Mouse (Mus musculus) 416B (cell line): Measurements from ENCODE around the gene Ell2.
"Not testable (repeated sequence)": the region's sequence is repeated elsewhere in the genome, so short reads cannot be mapped to it uniquely, and the experiment has no call there.

Experiments used
- DNase-seq: peaks from one replicate; pipeline ENCODE4 v3.0.0; 2011; ENCODE audit warnings: low read depth

Gene Ell2

DNA sequence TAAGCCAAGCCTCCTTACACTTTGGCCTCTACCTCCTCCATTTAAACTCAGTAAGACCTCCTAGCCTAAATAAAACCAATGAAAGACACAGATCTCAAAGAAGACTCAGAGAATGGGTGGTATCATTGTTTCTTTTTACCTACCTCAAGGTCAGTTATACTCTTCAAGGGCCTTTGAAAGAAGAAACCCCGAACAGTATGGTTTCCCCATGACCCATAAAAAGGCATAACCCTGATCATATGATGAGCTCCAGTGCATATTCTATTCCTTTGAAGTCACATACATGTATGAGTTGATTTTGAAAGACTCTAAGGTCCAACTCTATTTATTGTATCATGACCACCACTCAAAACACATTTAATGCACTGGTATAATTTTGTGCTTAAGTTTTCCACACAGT, at the start of gene Ell2:
Ell2 (plus strand) TSS at position 301 of the 400 bp plus-strand sequence.
- DNase-seq: no peak

DNA sequence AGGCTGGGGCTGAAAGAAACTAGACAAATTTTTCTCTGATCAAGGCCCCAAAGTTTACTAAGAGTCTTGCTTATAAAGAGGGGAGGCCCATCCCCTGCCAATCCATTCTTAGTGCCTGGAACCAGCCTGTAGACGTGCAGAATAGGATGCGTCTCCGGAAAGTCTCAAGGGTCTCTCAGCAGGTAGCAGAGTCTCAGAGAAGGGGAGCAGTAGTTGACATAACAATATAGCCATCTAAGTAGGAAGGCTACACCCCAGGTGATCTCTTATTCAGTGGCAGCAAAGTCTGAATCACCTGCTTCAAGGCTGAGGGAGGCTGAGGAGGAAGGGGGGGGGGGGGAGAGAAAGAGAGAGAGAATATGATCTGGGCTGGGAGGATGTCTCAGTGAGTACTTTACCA, 21.1 kb upstream of the Ell2 start:
- no peak for DNase-seq

- DNase-seq: no peak
Measured at GRCm38 (mm10) chr13:75686995-75687394, 19.6 kb upstream of the Ell2 start.

GRCm38 (mm10) chr13:75691625-75692024, 14.9 kb upstream of the Ell2 start:
- no peak for DNase-seq

- no peak for DNase-seq
Measured at GRCm38 (mm10) chr13:75693081-75693480, 13.5 kb upstream of the Ell2 start.

- DNase-seq: no peak
Measured at GRCm38 (mm10) chr13:75702814-75703213, 3.7 kb upstream of the Ell2 start.

DNA sequence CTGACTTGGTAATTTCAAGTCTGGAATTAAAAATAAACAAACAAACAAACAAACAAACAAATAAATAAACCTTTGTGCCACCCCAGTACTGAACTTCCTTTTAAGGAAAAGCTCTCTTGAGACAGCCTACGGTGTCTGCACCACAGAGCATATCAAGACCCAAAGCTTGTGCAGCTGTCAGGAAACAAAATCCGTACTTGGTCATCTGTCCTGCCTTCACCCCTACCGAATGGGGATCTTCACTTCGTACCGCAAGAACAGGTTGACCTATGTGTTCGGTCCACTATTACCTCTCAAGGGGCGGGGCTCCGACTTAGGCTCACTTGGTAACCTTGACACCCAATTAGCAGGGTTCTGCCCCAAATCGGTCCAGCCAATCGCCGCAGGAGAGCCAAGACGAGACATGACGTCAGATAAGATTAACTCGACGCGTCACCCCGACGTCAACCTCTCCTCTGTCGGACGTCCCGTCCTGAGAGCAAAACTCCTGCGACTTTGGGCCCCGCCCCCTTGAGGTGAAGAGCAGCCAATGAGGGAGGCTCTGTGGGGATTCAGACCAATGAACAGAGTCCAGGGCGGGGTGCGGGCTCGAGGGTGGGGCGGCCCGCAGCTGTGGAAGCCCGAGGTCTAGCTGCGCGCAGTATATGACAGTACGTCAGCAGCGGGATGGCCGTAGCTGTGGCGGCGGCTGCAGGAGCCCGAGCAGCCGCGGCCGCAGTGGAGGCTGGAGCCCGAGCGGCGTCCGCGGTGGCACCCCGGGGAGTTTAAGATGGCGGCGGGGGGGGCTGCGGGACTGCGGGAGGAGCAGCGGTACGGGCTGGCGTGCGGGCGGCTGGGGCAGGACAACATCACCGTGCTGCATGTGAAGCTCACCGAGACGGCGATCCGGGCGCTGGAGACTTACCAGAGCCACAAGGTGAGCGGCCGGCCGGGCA, 592 bp downstream of the Ell2 start:
- DNase-seq: peak; percentile 96

DNA sequence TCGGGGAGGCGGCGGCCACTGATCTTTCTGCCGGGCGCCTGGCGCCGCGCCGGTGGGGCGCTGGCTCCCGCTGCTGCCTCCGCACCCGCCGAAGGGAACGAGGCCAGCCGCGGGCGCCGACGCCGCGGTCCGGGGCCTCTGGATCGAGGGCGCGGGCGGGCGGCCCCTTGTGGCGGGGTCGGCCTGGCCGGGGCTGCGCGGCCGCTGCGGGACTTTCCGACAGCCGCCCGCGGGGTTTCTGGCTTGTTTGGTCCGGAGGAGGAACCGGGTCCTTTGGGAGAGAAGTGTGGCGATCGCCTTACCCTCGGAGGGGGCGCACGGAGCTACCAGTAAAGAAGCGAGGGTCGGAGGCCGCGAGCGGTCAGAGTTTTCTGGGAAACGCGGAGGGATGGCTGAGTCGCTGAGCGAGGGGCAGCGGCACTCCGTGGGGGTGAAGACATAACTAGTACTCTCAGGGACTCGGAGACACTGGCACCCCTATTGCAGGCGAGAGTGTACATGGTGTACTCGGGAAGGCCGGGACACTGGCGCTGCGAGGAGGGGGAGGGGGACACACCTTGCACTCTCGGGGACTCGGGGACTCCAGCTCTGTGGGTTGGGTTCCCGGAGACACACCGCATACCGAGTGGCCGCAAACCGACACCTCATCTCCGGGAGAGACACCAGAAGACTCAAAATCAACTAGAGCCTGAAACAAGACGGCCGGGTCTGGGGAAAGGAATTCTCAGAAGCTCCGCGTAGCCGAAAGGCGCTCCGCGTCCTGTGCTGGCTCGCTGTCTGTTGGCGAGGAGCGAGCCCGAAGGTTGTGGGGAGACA, 1.5 kb downstream of the Ell2 start:
- peak; percentile 50 for DNase-seq

DNA sequence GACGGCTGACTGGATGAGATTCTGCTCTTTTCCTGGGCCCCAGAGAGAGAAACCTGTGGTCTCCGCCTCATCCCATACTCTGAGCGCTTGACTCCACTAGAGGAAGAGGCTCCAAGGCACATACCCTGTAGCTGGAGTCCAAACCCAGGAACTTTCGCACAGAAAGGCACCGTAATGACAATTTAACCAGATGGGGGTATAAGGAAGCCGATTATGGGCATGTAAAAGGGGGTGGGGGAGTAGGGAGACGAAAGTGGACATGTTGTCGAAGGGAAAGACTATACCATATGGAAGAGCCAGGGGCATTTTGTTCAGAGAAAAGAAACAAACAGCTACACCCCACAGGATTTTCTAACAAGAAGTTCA, 2.1 kb downstream of the Ell2 start:
- DNase-seq: peak; percentile 47

- peak; percentile 81 for DNase-seq
Measured at GRCm38 (mm10) chr13:75709026-75709778, 2.6 kb downstream of the Ell2 start.

DNA sequence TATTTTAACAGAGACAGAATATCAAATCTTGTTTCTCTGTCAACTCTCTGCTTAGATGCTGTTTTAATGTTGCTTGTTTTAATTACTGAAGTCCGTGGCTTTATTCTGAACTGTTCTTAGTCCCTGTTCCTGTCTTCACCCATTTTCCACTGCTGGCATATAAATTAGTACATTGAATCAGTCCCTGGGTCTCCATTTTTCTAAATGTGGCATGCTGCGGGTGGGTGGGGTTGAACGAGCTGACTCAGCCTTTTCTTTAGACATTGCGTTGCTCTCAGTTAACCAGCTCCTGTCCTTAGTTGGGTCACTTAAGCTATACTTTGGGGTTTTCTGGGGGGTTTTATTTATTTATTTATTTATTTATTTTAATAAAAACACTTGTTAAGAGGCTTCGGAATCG, 3.6 kb downstream of the Ell2 start:
- DNase-seq: no peak

- DNase-seq: peak; percentile 23
Measured at GRCm38 (mm10) chr13:75711517-75711916, 5.0 kb downstream of the Ell2 start.

- DNase-seq: not testable (repeated sequence)
Measured at GRCm38 (mm10) chr13:75712544-75712943, 6.0 kb downstream of the Ell2 start.

DNA sequence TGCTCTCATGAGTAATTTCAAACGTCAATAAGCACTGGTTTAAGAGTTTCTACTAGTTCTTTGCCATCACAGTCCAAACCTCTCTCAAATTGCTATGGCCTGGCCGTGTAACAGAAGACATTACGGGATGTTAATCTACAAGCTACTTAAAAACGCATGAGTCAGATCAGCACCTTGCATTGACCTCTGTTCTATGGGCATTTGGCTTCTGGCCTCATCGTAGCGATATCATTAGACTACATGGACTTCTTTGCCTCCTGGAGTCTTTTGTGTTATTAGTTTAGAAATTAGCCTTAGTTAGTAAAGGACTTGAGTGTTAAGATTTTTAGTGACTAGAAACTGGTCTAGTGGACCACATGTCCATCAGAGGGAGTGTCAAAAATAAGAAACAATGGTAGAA, 7.8 kb downstream of the Ell2 start:
- no peak for DNase-seq

DNA sequence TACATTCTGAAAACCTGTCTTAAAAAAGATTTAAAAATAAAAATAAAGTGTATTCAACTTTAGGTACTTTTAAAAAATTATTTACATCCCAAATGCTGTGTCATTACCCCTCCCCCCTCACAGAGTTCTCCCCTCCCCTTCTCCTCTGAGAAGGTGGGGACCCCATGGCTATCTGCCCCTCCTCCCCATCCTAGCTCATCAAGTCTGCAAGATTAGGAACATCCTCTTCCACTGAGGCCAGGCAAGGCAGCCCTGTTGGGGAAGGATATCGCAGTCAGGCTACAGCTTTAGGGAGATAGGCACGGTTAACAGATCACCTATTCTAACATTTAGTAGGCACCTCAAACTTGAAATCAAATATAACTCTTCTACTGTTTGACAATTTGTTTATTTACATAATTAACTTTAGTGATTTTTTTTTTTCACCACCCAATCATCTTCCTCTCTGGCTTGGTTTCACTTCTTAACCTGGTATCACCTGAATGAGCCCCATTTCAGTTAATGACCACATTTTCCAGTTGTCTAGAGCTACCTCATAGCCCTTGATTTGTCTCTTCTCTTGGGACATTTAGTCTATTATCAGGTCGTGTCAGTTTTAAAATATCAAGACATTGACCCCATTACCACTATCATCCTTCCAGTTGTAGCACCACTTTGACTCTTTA, 11.2 kb downstream of the Ell2 start:
- no peak for DNase-seq

DNA sequence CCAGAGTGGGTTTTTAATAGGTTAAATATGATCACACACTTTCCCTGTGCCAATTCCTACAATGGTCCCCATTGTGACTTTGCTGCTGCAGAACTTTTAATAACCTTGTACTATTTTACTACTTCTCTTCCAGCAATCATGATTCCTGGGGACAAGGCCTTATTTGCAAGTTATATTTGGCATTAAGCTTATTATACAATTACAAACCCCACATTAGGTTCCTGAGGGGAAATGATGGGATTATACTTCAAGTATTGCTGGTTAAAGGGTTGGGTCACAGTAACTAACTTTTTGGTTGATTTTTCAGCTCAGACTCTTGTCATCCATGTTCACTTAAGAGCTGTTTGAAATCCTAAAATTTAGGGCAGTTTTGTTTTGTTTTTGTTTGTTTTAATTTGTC, 11.8 kb downstream of the Ell2 start:
- no peak for DNase-seq

- no peak for DNase-seq
Measured at GRCm38 (mm10) chr13:75719645-75720044, 13.1 kb downstream of the Ell2 start.

GRCm38 (mm10) chr13:75726569-75727373, 20.2 kb downstream of the Ell2 start:
- DNase-seq: no peak

DNA sequence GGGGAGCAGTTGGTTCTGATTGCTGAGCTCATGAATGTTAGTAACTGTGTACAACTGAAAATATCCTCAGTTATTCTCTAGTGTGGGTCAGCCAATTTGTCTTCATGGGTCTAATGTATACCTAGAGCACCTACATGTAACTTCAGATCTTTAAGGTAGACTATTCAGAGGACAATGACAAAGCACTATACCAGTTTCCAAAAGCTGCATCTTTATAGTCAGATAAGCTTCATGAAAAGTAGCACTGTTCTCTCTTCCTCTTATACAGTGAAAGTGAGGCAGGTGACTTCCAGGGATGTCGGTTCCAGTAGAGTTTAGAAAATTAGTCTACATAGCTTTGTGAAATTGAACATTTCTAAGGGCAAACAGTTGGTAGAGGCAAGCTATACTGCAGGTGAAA, 21.4 kb downstream of the Ell2 start:
- DNase-seq: no peak

GRCm38 (mm10) chr13:75729834-75730233, 23.3 kb downstream of the Ell2 start:
- DNase-seq: no peak

DNA sequence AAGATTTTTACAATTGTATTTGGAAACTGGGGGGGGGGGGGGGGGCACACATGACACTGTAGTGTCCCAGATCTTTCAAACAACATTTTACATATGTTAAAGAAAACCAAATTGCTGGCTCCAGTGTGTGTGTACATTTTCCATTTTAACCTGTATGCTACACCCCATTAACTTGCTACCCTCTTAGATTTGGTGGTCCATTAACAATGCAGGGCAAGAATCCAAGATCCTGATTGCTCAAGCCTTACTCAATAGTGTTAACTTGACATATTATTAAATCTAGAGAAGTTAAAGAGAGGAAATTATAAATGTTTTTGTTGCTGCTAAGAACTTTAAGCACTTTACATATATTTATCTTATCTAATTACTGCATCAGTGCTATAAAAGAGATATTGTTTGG, 24.2 kb downstream of the Ell2 start:
- DNase-seq: no peak
